Mouse (Mus musculus) ES-Bruce4 (cell line): ENCODE measurements around the gene Hoxb3.

Experiments
- CTCF ChIP-seq: IDR thresholded peaks from one replicate; pipeline ENCODE4 v1.8.1; 2011; ENCODE audit warnings: low read depth, low read length
- POLR2A ChIP-seq: IDR thresholded peaks from one replicate; pipeline ENCODE4 v1.8.1; 2011; ENCODE audit warnings: low read length; ENCODE audit not compliant: insufficient read depth

GRCm38 (mm10) chr11:96322738-96323137 is 388 bp upstream of the Hoxb3 start:
- TF ChIP-seq CTCF (no peak), POLR2A (no peak)
